Comparison of ENCODE assay signal across 15 mouse cellular contexts in genomic region chr1:192266956-192267355, GRCm38 (mm10).
DNase-seq lines count a peak whose midpoint lies in the region; ATAC-seq lines count a peak whose summit lies in the region.
"Had no signal": no experiment of that assay in that cellular context is flagged by ENCODE, and none has a peak within 500 bp of the region (broad histone marks: within the 10 kb centered on the region; RNA-seq: fewer than 3 reads in every experiment).

No protein-coding gene starts in this region.

- H3K4me2 ChIP-seq in hindbrain, embryonic 13.5 days, result no peak overlapping the region
- H3K4me2 ChIP-seq: limb, embryonic 13.5 days; midbrain, embryonic 15.5 days had no signal

- 89% methylated on average over 6 of the region's 6 CpGs for WGBS in embryonic facial prominence, embryonic 10.5 days
- WGBS in hindbrain, embryonic 13.5 days, result 92% methylated on average over 6 of the region's 6 CpGs

- H3K4me3 ChIP-seq in embryonic facial prominence, embryonic 10.5 days, result no peak overlapping the region
- H3K4me3 ChIP-seq in hindbrain, embryonic 13.5 days, result no peak overlapping the region
- H3K4me3 ChIP-seq: limb, embryonic 13.5 days; midbrain, embryonic 15.5 days had no signal

- intact Hi-C loops in left cerebral cortex, postnatal 14 days (cut with DNase I), result no loop called here

- peak; percentile 86 for DNase-seq in right cerebral cortex, adult 18-20 months
- DNase-seq in right cerebral cortex, postnatal 4 days, result no peak
- DNase-seq in frontal cortex, adult 2 months (ENCODE audit: extremely low spot score in 1 of 2, low spot score in 1 of 2), result peak; percentile 83 to 85
- DNase-seq in left cerebral cortex, postnatal 14 days (ENCODE audit: low spot score in 2 of 2), result peak; percentile 71 to 83
- no peak for DNase-seq in kidney, postnatal 10 days
- DNase-seq in embryonic facial prominence, embryonic 10.5 days (ENCODE audit: low spot score), result no peak
- DNase-seq: adrenal gland, adult 2 months; cerebellum, adult 9-11 months; lung, postnatal 36 days; thymus, adult 2 months had no signal

- H3K4me1 ChIP-seq in embryonic facial prominence, embryonic 10.5 days, result no peaks in the 10 kb centered on the region
- no peaks in the 10 kb centered on the region for H3K4me1 ChIP-seq in hindbrain, embryonic 13.5 days (replicated peaks)
- H3K4me1 ChIP-seq: limb, embryonic 13.5 days; midbrain, embryonic 15.5 days had no signal

- H3K9me3 ChIP-seq in embryonic facial prominence, embryonic 10.5 days, result no peaks in the 10 kb centered on the region
- H3K9me3 ChIP-seq in hindbrain, embryonic 13.5 days, result no peaks in the 10 kb centered on the region
- H3K9me3 ChIP-seq: limb, embryonic 13.5 days; midbrain, embryonic 15.5 days had no signal

- no peak overlapping the region for H3K27ac ChIP-seq in embryonic facial prominence, embryonic 10.5 days (replicated peaks)
- H3K27ac ChIP-seq in hindbrain, embryonic 13.5 days, result no peak overlapping the region
- H3K27ac ChIP-seq: limb, embryonic 13.5 days; midbrain, embryonic 15.5 days had no signal

- no peaks in the 10 kb centered on the region for H3K27me3 ChIP-seq in embryonic facial prominence, embryonic 10.5 days (replicated peaks; ENCODE audit: low read depth, poor library complexity, severe bottlenecking)
- H3K27me3 ChIP-seq in hindbrain, embryonic 13.5 days, result no peaks in the 10 kb centered on the region
- H3K27me3 ChIP-seq: limb, embryonic 13.5 days; midbrain, embryonic 15.5 days had no signal

- no peak overlapping the region for H3K9ac ChIP-seq in hindbrain, embryonic 13.5 days
- H3K9ac ChIP-seq: limb, embryonic 13.5 days; midbrain, embryonic 15.5 days had no signal

- no peak for ATAC-seq in hindbrain, embryonic 13.5 days (ENCODE audit: low FRiP score)
- no peak for ATAC-seq in megakaryocyte progenitor cell, adult 5-6 weeks (replicated peaks; ENCODE audit: poor library complexity)
- ATAC-seq: inflammation-experienced regulatory T-cells, adult 6 months; midbrain, embryonic 15.5 days had no signal

- H3K36me3 ChIP-seq in embryonic facial prominence, embryonic 10.5 days (replicated peaks), result no peaks in the 10 kb centered on the region
- H3K36me3 ChIP-seq in hindbrain, embryonic 13.5 days, result no peaks in the 10 kb centered on the region
- H3K36me3 ChIP-seq: limb, embryonic 13.5 days; midbrain, embryonic 15.5 days had no signal

Comparison
In these comparisons a context has a peak if more than half of its experiments do, and no peak if none do; other contexts are left out.
1. DNase-seq: peak in right cerebral cortex, adult 18-20 months (single experiment), frontal cortex, adult 2 months (2 of 2) and left cerebral cortex, postnatal 14 days (2 of 2); none in right cerebral cortex, postnatal 4 days (single experiment), kidney, postnatal 10 days (single experiment) and embryonic facial prominence, embryonic 10.5 days (single experiment).